Mouse (Mus musculus): ENCODE data around the gene Tgfbr1. TPM values are rescaled to one million over a fixed set of nuclear protein-coding genes. Genes with fewer than 3 reads are reported as not detected.

Gene Tgfbr1
- polyA plus RNA-seq, 1 experiment from 2014 or later: 43.1 TPM

GRCm38 (mm10) chr4:47315458-47315857 is 37.6 kb upstream of the Tgfbr1 start:
- Histone ChIP-seq H3K4me3 (ENCODE audit: low read depth, low read length) (no peak overlapping the region), H3K9me3 (replicated peaks; ENCODE audit: control insufficient read depth, low read length) (no peaks in the 10 kb centered on the region), H3K4me1 (ENCODE audit: control insufficient read depth, insufficient read depth, low read length) (no peaks in the 10 kb centered on the region), H3K4me2 (ENCODE audit: low read length) (no peak overlapping the region), H3K27ac (ENCODE audit: low read depth, low read length) (no peak overlapping the region), H3K27me3 (replicated peaks; ENCODE audit: control insufficient read depth, insufficient read depth, low read length) (no peaks in the 10 kb centered on the region), H3K9ac (ENCODE audit: low read length) (no peak overlapping the region), H3K36me3 (ENCODE audit: control insufficient read depth, insufficient read depth, low read length) (no peaks in the 10 kb centered on the region)
- ATAC-seq (no peak), DNase-seq (ENCODE audit: low spot score) (no peak)
- WGBS: 92% methylated on average over 2 of the region's 2 CpGs

DNA sequence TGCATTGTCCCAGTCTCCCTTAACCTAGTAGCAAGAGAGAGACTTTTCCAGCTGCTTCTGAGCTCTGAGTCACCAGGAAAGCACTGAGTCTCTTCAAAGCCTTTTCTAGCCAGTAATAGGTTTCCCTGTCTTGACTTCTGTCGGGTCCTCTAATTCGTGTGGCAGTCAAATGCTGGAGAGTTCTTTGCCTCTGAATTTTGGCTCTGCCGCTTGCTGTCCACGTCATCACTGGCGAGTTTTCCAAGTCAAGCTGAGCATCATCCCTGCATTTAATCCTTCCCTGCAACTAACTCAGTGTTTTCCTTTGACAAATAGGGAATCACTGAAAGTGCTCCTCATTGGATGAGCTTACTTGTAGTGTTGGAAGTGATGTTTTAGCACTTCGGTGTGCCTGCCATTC is 36.6 kb upstream of the Tgfbr1 start:
- Histone ChIP-seq H3K27ac (ENCODE audit: low read depth, low read length) (no peak overlapping the region), H3K9me3 (replicated peaks; ENCODE audit: control insufficient read depth, low read length) (no peaks in the 10 kb centered on the region), H3K4me3 (ENCODE audit: low read depth, low read length) (no peak overlapping the region), H3K4me2 (ENCODE audit: low read length) (no peak overlapping the region), H3K4me1 (ENCODE audit: control insufficient read depth, insufficient read depth, low read length) (no peaks in the 10 kb centered on the region), H3K36me3 (ENCODE audit: control insufficient read depth, insufficient read depth, low read length) (no peaks in the 10 kb centered on the region), H3K27me3 (replicated peaks; ENCODE audit: control insufficient read depth, insufficient read depth, low read length) (no peaks in the 10 kb centered on the region), H3K9ac (ENCODE audit: low read length) (no peak overlapping the region)
- DNase-seq (ENCODE audit: low spot score): no peak
- ATAC-seq: no peak
- 86% methylated on average over 6 of the region's 6 CpGs for WGBS

DNA sequence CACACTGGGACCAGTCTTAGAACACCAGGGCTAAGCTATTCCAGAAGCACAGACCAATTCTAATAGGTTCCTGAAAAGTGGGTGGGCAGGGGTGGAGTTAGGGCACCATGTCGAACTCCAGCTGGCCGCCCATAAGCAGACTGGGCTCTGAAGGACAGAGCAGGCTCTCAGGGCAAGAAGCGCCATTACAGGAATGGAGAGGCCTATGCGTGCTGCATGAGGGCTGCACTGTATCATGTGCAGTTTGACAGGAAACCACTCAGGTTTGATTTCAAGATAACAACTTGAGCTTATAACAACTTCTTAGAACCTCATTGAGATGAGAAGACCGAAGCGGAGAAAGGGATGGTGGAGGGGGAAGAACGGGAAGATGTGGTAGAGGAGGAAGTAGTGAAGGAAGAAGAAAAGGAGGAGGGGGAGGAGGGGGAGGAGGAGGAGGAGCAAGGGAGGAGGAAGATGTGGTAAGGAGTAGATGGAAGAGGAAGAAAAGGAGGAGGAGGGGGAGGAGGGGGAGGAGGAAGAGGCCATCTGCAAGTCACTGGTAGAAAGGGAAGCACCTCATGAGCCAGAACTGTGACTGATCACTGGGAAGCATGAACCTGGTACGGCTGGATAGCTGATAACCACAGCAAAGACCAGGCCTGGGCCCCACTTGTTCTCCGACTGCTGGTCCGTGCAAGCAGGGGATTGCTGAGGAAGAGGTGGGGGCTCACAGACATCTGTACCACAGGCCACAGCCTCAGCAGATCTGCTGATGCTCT is 33.3 kb upstream of the Tgfbr1 start:
- Histone ChIP-seq H3K4me2 (ENCODE audit: low read length) (no peak overlapping the region), H3K9ac (ENCODE audit: low read length) (no peak overlapping the region), H3K9me3 (replicated peaks; ENCODE audit: control insufficient read depth, low read length) (no peaks in the 10 kb centered on the region), H3K4me3 (ENCODE audit: low read depth, low read length) (no peak overlapping the region), H3K36me3 (ENCODE audit: control insufficient read depth, insufficient read depth, low read length) (no peaks in the 10 kb centered on the region), H3K4me1 (ENCODE audit: control insufficient read depth, insufficient read depth, low read length) (no peaks in the 10 kb centered on the region), H3K27me3 (replicated peaks; ENCODE audit: control insufficient read depth, insufficient read depth, low read length) (no peaks in the 10 kb centered on the region), H3K27ac (ENCODE audit: low read depth, low read length) (no peak overlapping the region)
- DNase-seq (ENCODE audit: low spot score) (no peak), ATAC-seq (no peak)
- WGBS: 91% methylated on average over 10 of the region's 10 CpGs

DNA sequence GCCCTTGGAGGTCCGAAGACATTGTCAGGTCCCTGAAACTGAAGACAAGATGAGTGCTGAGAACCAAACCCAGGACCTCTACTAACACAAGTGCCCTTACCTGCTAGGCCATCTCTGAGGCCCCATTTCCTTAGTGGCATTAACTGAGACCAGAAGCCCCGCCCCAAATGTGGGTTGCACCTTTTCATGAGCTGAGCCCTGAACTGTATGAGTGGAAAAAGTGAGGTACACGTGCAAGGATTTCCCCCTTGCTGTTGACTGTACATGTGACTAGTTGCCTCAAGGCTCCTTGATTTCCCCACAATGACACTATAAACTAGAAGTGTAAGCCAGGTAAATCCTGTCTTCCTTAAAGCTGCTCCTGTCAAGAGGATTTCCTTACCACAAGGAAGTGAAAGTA is 30.7 kb upstream of the Tgfbr1 start:
- Histone ChIP-seq H3K4me2 (ENCODE audit: low read length) (no peak overlapping the region), H3K9ac (ENCODE audit: low read length) (no peak overlapping the region), H3K9me3 (replicated peaks; ENCODE audit: control insufficient read depth, low read length) (no peaks in the 10 kb centered on the region), H3K4me1 (ENCODE audit: control insufficient read depth, insufficient read depth, low read length) (no peaks in the 10 kb centered on the region), H3K4me3 (ENCODE audit: low read depth, low read length) (no peak overlapping the region), H3K36me3 (ENCODE audit: control insufficient read depth, insufficient read depth, low read length) (no peaks in the 10 kb centered on the region), H3K27me3 (replicated peaks; ENCODE audit: control insufficient read depth, insufficient read depth, low read length) (no peaks in the 10 kb centered on the region), H3K27ac (ENCODE audit: low read depth, low read length) (no peak overlapping the region)
- DNase-seq (ENCODE audit: low spot score) (no peak), ATAC-seq (no peak)
- 80% methylated on average over 3 of the region's 3 CpGs for WGBS

GRCm38 (mm10) chr4:47324206-47324605 is 28.8 kb upstream of the Tgfbr1 start:
- Histone ChIP-seq H3K9me3 (replicated peaks; ENCODE audit: control insufficient read depth, low read length) (no peaks in the 10 kb centered on the region), H3K9ac (ENCODE audit: low read length) (no peak overlapping the region), H3K36me3 (ENCODE audit: control insufficient read depth, insufficient read depth, low read length) (no peaks in the 10 kb centered on the region), H3K27me3 (replicated peaks; ENCODE audit: control insufficient read depth, insufficient read depth, low read length) (no peaks in the 10 kb centered on the region), H3K4me2 (ENCODE audit: low read length) (no peak overlapping the region), H3K27ac (ENCODE audit: low read depth, low read length) (no peak overlapping the region), H3K4me1 (ENCODE audit: control insufficient read depth, insufficient read depth, low read length) (no peaks in the 10 kb centered on the region), H3K4me3 (ENCODE audit: low read depth, low read length) (no peak overlapping the region)
- no peak for ATAC-seq
- DNase-seq (ENCODE audit: low spot score): no peak
- 83% methylated on average over 1 of the region's 1 CpGs for WGBS

DNA sequence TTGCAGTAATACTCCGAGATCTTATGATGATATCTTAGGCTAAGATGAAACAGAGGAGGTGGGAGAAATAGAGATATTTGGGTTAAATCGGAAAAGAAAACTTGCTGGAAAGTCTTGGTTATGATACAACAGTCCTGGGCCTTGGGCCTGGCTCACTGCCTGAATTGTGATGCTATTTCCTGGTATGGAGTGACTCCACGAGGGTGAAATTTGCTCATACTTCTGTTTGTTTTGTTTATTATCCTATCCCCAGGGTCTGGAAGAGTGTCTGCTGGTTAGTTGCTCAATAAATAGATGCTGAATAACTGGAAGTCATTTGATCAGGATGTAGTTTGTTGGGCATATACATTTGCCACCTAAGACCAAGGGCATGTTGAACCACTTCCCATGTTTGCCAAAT is 25.2 kb upstream of the Tgfbr1 start:
- H3K27ac ChIP-seq (ENCODE audit: low read depth, low read length): no peak overlapping the region
- H3K27me3 ChIP-seq (replicated peaks; ENCODE audit: control insufficient read depth, insufficient read depth, low read length): no peaks in the 10 kb centered on the region
- no peak overlapping the region for H3K9ac ChIP-seq (ENCODE audit: low read length)
- H3K4me2 ChIP-seq (ENCODE audit: low read length): no peak overlapping the region
- ATAC-seq (no peak), DNase-seq (ENCODE audit: low spot score) (no peak)
- no peaks in the 10 kb centered on the region for H3K4me1 ChIP-seq (ENCODE audit: control insufficient read depth, insufficient read depth, low read length)
- 87% methylated on average over 3 of the region's 3 CpGs for WGBS
- no peaks in the 10 kb centered on the region for H3K36me3 ChIP-seq (ENCODE audit: control insufficient read depth, insufficient read depth, low read length)
- H3K4me3 ChIP-seq (ENCODE audit: low read depth, low read length): no peak overlapping the region
- no peaks in the 10 kb centered on the region for H3K9me3 ChIP-seq (replicated peaks; ENCODE audit: control insufficient read depth, low read length)

DNA sequence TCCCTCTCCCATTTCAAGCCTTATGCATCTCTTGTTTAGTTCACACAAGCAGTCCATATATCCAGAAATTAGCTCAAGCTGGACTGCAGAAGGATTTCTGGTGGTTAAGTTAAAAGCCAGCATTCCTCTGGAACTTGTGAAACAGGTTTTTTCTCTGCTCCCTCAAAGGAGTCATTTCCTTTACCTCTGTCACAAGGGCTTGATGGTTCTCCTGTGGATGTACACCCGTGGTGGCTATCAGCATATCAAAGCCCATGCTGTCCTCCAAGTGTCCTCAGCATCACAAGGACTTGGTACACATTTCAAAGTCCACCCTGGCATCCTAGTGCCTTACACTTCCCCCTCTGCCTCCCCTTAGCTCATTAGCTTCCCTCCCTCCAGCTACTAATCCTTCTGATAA is 23.7 kb upstream of the Tgfbr1 start:
- Histone ChIP-seq H3K27me3 (replicated peaks; ENCODE audit: control insufficient read depth, insufficient read depth, low read length) (no peaks in the 10 kb centered on the region), H3K9me3 (replicated peaks; ENCODE audit: control insufficient read depth, low read length) (no peaks in the 10 kb centered on the region), H3K4me3 (ENCODE audit: low read depth, low read length) (no peak overlapping the region), H3K4me2 (ENCODE audit: low read length) (no peak overlapping the region), H3K27ac (ENCODE audit: low read depth, low read length) (no peak overlapping the region), H3K36me3 (ENCODE audit: control insufficient read depth, insufficient read depth, low read length) (no peaks in the 10 kb centered on the region), H3K4me1 (ENCODE audit: control insufficient read depth, insufficient read depth, low read length) (no peaks in the 10 kb centered on the region), H3K9ac (ENCODE audit: low read length) (no peak overlapping the region)
- WGBS: 13% methylated on average over 1 of the region's 1 CpGs
- ATAC-seq (no peak), DNase-seq (ENCODE audit: low spot score) (no peak)

DNA sequence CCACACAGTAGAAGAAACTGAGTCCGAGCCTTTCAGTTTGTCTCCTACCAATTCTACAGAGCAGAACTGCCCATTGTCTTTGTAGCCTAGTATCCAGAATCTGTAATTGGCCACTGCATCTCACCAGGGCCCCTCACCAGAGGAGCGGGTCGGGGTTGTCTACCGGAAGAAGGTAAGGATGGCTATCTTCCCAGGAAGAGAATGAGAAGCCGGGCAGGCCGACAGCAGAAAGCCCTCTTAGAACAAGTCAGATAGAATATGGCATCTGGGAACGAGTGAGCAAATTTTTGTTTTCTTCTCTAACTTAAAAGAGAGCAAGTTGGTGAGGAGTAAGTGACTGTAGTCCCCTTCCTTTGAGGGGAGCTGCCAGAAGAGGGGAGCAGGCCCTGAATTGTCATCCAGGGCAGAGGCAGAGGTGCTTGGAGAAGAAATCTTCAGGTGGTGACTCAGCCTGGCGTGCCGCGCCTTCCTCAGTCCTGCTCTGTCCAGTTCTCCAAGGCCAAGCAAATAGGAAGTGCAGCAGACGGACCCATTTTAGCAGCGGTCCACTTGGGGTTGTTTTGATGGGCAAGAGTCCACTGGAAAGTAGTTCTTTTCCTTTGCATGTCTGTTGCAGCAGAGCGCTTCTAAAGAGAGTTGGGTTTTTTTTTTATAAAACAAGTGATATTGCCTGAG is 22.5 kb upstream of the Tgfbr1 start:
- Histone ChIP-seq H3K36me3 (ENCODE audit: control insufficient read depth, insufficient read depth, low read length) (no peaks in the 10 kb centered on the region), H3K27me3 (replicated peaks; ENCODE audit: control insufficient read depth, insufficient read depth, low read length) (no peaks in the 10 kb centered on the region), H3K9me3 (replicated peaks; ENCODE audit: control insufficient read depth, low read length) (no peaks in the 10 kb centered on the region), H3K4me3 (ENCODE audit: low read depth, low read length) (no peak overlapping the region), H3K27ac (ENCODE audit: low read depth, low read length) (no peak overlapping the region), H3K9ac (ENCODE audit: low read length) (no peak overlapping the region), H3K4me2 (ENCODE audit: low read length) (no peak overlapping the region), H3K4me1 (ENCODE audit: control insufficient read depth, insufficient read depth, low read length) (no peaks in the 10 kb centered on the region)
- 94% methylated on average over 13 of the region's 13 CpGs for WGBS
- no peak for DNase-seq (ENCODE audit: low spot score)
- ATAC-seq: no peak

DNA sequence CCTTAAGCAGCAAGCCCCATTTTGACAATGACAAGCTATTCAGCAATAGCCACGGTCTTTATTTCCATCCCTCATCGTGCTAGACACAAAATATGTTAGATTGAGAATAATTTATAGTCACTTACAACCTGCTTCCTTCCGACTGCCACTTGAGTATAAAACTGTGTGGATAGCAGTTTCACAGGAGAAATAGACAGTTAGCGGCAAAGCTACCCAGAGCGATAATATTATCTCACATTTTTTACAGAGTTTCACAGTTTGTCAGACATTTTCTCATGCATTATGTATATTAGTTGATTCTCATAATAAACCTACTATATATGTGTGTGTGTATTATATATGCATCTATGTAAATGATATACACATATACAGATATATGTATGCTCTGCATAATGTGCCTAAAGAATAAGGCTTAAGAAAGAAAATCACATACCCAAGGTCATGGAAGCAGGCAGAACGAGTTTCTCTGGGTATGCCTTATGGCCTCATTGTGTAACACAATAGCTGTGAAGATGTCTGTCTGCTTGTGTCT is 20.1 kb upstream of the Tgfbr1 start:
- H3K4me2 ChIP-seq (ENCODE audit: low read length): no peak overlapping the region
- H3K9ac ChIP-seq (ENCODE audit: low read length): no peak overlapping the region
- no peaks in the 10 kb centered on the region for H3K9me3 ChIP-seq (replicated peaks; ENCODE audit: control insufficient read depth, low read length)
- H3K27me3 ChIP-seq (replicated peaks; ENCODE audit: control insufficient read depth, insufficient read depth, low read length): no peaks in the 10 kb centered on the region
- no peak; the same call in 1 of the 2 replicates for ATAC-seq
- no peaks in the 10 kb centered on the region for H3K36me3 ChIP-seq (ENCODE audit: control insufficient read depth, insufficient read depth, low read length)
- no peak overlapping the region for H3K4me3 ChIP-seq (ENCODE audit: low read depth, low read length)
- H3K4me1 ChIP-seq (ENCODE audit: control insufficient read depth, insufficient read depth, low read length): no peaks in the 10 kb centered on the region
- DNase-seq (ENCODE audit: low spot score): no peak
- 76% methylated on average over 6 of the region's 6 CpGs for WGBS
- H3K27ac ChIP-seq (ENCODE audit: low read depth, low read length): no peak overlapping the region
